In genomic region chr3:104510771-104511429, GRCm38 (mm10) we compare ENCODE assay signal across 8 mouse cellular contexts. TPM values are rescaled to one million over a fixed set of nuclear protein-coding genes. Genes with fewer than 3 reads are reported as not detected.
A peak's percentile ranks its signal among the peaks of the same experiment; 100 is the strongest.
DNase-seq lines count a peak whose midpoint lies in the region; ATAC-seq lines count a peak whose summit lies in the region.

No protein-coding gene starts in this region.

- peak overlapping the region; percentile 86 for H3K9ac ChIP-seq in kidney, embryonic 14.5 days (ENCODE audit: low read depth, low read length)
- H3K9ac ChIP-seq in hindbrain, embryonic 12.5 days = peak overlapping the region; percentile 91
- H3K9ac ChIP-seq in midbrain, embryonic 13.5 days (replicated peaks) = peak overlapping the region; percentile 88

- no peak for DNase-seq in kidney, postnatal 14 days
- peak; percentile 70 for DNase-seq in R1 (ENCODE audit: low read depth, low spot score)
- no peak for DNase-seq in adrenal gland, adult 18-20 months (ENCODE audit: low spot score in 2 of 2)
- no peak for DNase-seq in cerebellum, postnatal 14 days
- no peak for DNase-seq in frontal cortex, postnatal 25 days (ENCODE audit: low spot score in 2 of 2)

- no peaks in the 10 kb centered on the region; the same call in 1 of the 2 replicates for H3K4me1 ChIP-seq in kidney, embryonic 14.5 days (ENCODE audit: control insufficient read depth, insufficient read depth, low read length)
- H3K4me1 ChIP-seq in hindbrain, embryonic 12.5 days = peaks cover 18% of the 10 kb centered on the region
- H3K4me1 ChIP-seq in midbrain, embryonic 13.5 days (replicated peaks) = peaks cover 32% of the 10 kb centered on the region

- H3K4me3 ChIP-seq in kidney, embryonic 14.5 days (ENCODE audit: low read length) = peak overlapping the region; percentile 95
- peak overlapping the region; percentile 93 for H3K4me3 ChIP-seq in hindbrain, embryonic 12.5 days
- H3K4me3 ChIP-seq in midbrain, embryonic 13.5 days (replicated peaks) = peak overlapping the region; percentile 84

- H3K4me2 ChIP-seq in kidney, embryonic 14.5 days (replicated peaks; ENCODE audit: low read depth, low read length) = peak overlapping the region; percentile 42
- peak overlapping the region; percentile 64 for H3K4me2 ChIP-seq in hindbrain, embryonic 12.5 days (replicated peaks)
- H3K4me2 ChIP-seq in midbrain, embryonic 13.5 days (replicated peaks) = peak overlapping the region; percentile 72

- WGBS in kidney, embryonic 14.5 days = under 1% methylated on average over 14 of the region's 14 CpGs
- 1% methylated on average over 14 of the region's 14 CpGs for WGBS in hindbrain, embryonic 12.5 days
- under 1% methylated on average over 14 of the region's 14 CpGs for WGBS in midbrain, embryonic 13.5 days

- H3K27me3 ChIP-seq in kidney, embryonic 14.5 days (ENCODE audit: control insufficient read depth, insufficient read depth, low read length) = no peaks in the 10 kb centered on the region
- H3K27me3 ChIP-seq in hindbrain, embryonic 12.5 days = no peaks in the 10 kb centered on the region
- 0 out of 2 replicates have a peak, but pooled peaks cover 4% of the 10 kb centered on the region for H3K27me3 ChIP-seq in midbrain, embryonic 13.5 days

- H3K36me3 ChIP-seq in kidney, embryonic 14.5 days (ENCODE audit: control insufficient read depth, insufficient read depth, low read length) = no peaks in the 10 kb centered on the region
- H3K36me3 ChIP-seq in hindbrain, embryonic 12.5 days = no peaks in the 10 kb centered on the region
- no peaks in the 10 kb centered on the region for H3K36me3 ChIP-seq in midbrain, embryonic 13.5 days

- ATAC-seq in kidney, embryonic 14.5 days (ENCODE audit: low FRiP score, low TSS enrichment) = peak; percentile 28
- ATAC-seq in hindbrain, embryonic 12.5 days (ENCODE audit: low FRiP score) = peak; percentile 57
- ATAC-seq in midbrain, embryonic 13.5 days = peak; percentile 55

- peak overlapping the region; percentile 94 for H3K27ac ChIP-seq in kidney, embryonic 14.5 days (ENCODE audit: low read depth, low read length)
- H3K27ac ChIP-seq in hindbrain, embryonic 12.5 days = peak overlapping the region; percentile 99
- H3K27ac ChIP-seq in midbrain, embryonic 13.5 days = peak overlapping the region; percentile 98

- H3K9me3 ChIP-seq in kidney, embryonic 14.5 days (ENCODE audit: control insufficient read depth, low read length) = no peaks in the 10 kb centered on the region
- H3K9me3 ChIP-seq in hindbrain, embryonic 12.5 days (replicated peaks) = no peaks in the 10 kb centered on the region
- H3K9me3 ChIP-seq in midbrain, embryonic 13.5 days = no peaks in the 10 kb centered on the region

RNA-seq across cellular contexts. Expression of gene Lrig2, which starts 0.8 kb away (rescaled TPM):
- polyA plus RNA-seq in kidney, embryonic 14.5 days (2014; fragmentation: Nextera tagmentation; extraction: Ambion mirVana) = 9.8 and 25.6 TPM in 2 replicates
- polyA plus RNA-seq in hindbrain, embryonic 12.5 days (2016; fragmentation: Nextera tagmentation; extraction: Ambion mirVana) = 35.2 and 37.1 TPM in 2 replicates
- polyA plus RNA-seq in midbrain, embryonic 13.5 days (2015; fragmentation: Nextera tagmentation; extraction: Ambion mirVana) = 30.9 and 33.0 TPM in 2 replicates
- 10 to 100 TPM; 11.7 to 14.5 TPM for total RNA-seq in adrenal gland, adult 18-20 months (2021)
